Mouse (Mus musculus) lung, postnatal 4 days (tissue): ENCODE results near the gene Gm20825.
"Not testable (repeated sequence)": the region's sequence is repeated elsewhere in the genome, so short reads cannot be mapped to it uniquely, and the experiment has no call there.

Experiments
- DNase-seq, 2 experiments: peaks; one replicate each; pipeline ENCODE4 v3.0.0; 2021

Gene Gm20825

DNA sequence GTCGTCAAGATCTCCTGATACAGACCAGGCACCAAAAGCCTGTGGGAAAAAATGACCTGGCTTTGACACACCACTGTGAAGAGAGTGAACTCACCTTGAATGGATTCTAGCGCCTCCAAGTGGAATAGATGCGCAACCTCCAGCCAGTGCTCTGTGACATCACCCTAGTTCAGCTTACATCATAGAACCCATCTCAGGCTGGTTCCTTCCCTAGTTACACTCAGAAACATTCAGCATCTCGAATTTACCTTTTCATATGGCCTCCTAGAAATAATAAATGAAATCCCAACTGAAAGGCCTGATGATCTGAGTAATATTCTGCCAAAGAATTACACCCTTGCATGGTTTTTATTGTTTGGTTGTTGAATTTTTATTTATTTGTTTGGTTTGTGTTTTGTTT is at the start of gene Gm20825:
Gene Gm20825, minus strand, starts transcription at position 101 of the 400 bp plus-strand sequence.
- DNase-seq: not testable (repeated sequence)
